Mouse (Mus musculus) left cerebral cortex, adult 2 months (tissue): ENCODE results near the gene Fdps. TPM values are rescaled to one million over a fixed set of nuclear protein-coding genes. Genes with fewer than 3 reads are reported as not detected.
A peak's percentile ranks its signal among the peaks of the same experiment; 100 is the strongest.
"Not testable (repeated sequence)": the region's sequence is repeated elsewhere in the genome, so short reads cannot be mapped to it uniquely, and the experiment has no call there.

Source experiments
- DNase-seq, 2 experiments: peaks; one replicate each; pipeline ENCODE4 v3.0.0; 2021 to 2022; ENCODE audit warnings: low spot score in 2 of 2, mixed read lengths in 1 of 2; ENCODE audit errors: extremely low spot score in 1 of 2
- H3K27ac ChIP-seq: fragments of 200-600 bp; 2 replicates; pipeline ENCODE4 v1.8.1; 2022
- H3K4me3 ChIP-seq: fragments of 200-600 bp; 2 replicates; pipeline ENCODE4 v1.8.1; 2022
- CTCF ChIP-seq: fragments of 200-600 bp; IDR thresholded peaks from 2 replicates; pipeline ENCODE4 v1.8.1; 2022; ENCODE audit warnings: antibody characterized with exemption, mild to moderate bottlenecking, moderate library complexity
- intact Hi-C: fragments of 180-260 bp; cut with DNase I; formaldehyde crosslinking; loops from one replicate; pipeline ENCODE4 v1.15.1; 2025
- total RNA-seq, 2 experiments: library from RNA; stranded (reverse); gene quantifications; 2 replicates each; pipeline ENCODE4 v1.2.3; 2021

The Fdps gene
- total RNA-seq, 2 experiments from 2014 or later = 78.1 to 79.6 TPM

- Histone ChIP-seq H3K27ac (peak overlapping the region; percentile 62), H3K4me3 (no peak overlapping the region)
- intact Hi-C loops = no loop called here
- no peak for TF ChIP-seq CTCF
- DNase-seq = no peak
Measured at GRCm38 (mm10) chr3:89084133-89084532, 17.6 kb downstream of the Fdps start.

DNA sequence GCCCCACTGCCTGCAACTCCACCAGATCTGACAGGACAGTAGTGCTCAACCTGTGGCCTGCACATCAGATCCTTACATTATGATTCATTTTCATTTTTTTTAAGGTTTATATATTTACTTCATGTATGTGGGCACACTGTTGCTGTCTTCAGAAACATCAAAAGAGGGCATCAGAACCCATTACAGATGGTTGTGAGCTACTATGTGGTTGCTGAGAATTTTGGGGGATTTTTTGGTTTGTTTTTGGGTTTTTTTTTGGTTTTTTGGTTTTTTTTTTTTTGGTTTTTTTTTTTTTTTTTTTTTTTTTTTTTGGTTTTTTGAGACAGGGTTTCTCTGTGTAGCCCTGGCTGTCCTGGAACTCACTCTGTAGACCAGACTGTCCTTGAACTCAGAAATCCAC, 19.5 kb downstream of the Fdps start:
- intact Hi-C loops, H3K4me3 ChIP-seq, DNase-seq, H3K27ac ChIP-seq: not testable (repeated sequence)

- intact Hi-C loops = no loop called here
- DNase-seq = no peak
- no peak overlapping the region for H3K27ac ChIP-seq
- no peak overlapping the region for H3K4me3 ChIP-seq
- TF ChIP-seq CTCF = no peak
Measured at GRCm38 (mm10) chr3:89077383-89077782, 24.4 kb downstream of the Fdps start.

GRCm38 (mm10) chr3:89067265-89067664, 34.5 kb downstream of the Fdps start:
- Histone ChIP-seq H3K27ac (no peak overlapping the region), H3K4me3 (no peak overlapping the region)
- no peak for TF ChIP-seq CTCF
- intact Hi-C loops = no loop called here
- no peak for DNase-seq

- intact Hi-C loops = no loop called here
- no peak for TF ChIP-seq CTCF
- H3K27ac ChIP-seq = no peak overlapping the region
- no peak overlapping the region for H3K4me3 ChIP-seq
- no peak for DNase-seq
Measured at GRCm38 (mm10) chr3:89061696-89062095, 40.1 kb downstream of the Fdps start.

DNA sequence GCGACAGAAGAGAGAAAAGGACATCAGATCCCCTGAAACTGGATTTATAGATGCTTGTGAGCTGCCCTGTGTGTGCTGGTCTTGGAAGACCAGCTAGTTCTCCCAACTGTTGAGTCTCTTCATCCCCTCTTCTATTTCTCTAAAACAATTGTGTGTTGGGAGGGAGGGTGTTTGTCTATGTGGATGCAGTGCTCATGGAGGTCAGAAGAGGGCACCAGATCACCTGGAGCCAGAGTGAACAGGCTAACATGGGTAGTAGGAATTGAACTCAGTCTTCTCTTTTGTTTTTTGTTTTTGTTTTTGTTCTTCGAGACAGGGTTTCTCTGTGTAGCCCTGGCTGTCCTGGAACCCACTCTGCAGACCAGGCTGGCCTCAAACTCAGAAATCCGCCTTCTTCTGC, 43.0 kb downstream of the Fdps start:
- peak; percentile 54 for TF ChIP-seq CTCF
- intact Hi-C loops = no loop called here
- no peak for DNase-seq
- H3K27ac ChIP-seq = no peak overlapping the region; the same call in 1 of the 2 replicates
- no peak overlapping the region for H3K4me3 ChIP-seq

DNA sequence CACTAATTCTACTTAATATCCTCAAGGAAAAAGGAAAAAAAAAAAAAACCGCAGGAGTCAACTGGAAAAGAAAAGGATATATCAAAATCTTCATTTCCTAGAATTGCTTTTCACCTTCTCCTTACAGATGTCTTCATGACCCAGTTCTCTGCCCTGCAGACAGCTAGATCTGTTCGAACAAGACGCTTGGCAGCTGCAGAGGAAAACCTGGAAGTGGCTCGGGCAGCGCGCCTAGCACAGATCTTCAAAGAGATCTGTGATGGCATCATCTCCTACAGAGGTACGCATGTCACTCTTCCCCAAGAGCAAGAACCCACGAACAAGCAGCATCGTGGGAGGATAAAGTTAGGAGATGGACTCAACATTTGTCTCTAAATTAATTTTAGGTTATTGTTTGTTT, 43.4 kb downstream of the Fdps start:
- DNase-seq = peak in 1 of 2 experiments; percentile 32
- H3K27ac ChIP-seq = peak overlapping the region; percentile 3; the same call in 1 of the 2 replicates
- TF ChIP-seq CTCF = no peak
- intact Hi-C loops = no loop called here
- no peak overlapping the region for H3K4me3 ChIP-seq

Other genes starting within 250 kb of the Fdps start
- 10 to 100 TPM; 20.2 TPM for gene Msto1, start 188.0 kb downstream of the Fdps start, total RNA-seq
- 10 to 100 TPM; 96.1 to 96.9 TPM for gene Ash1l, start 151.3 kb downstream of the Fdps start, total RNA-seq
- gene Dap3, start 150.8 kb downstream of the Fdps start, total RNA-seq = 100 to 1,000 TPM in 1 of 2 experiments, 10 to 100 TPM in 1; 97.5 to 113 TPM
- 100 to 1,000 TPM; 189 to 199 TPM for gene Rusc1, start 8.6 kb downstream of the Fdps start, total RNA-seq
- gene Gm43738, start 860 bp downstream of the Fdps start, total RNA-seq = not detected
- not detected for gene Pklr, start 34.2 kb upstream of the Fdps start, total RNA-seq
- gene Hcn3, start 58.2 kb upstream of the Fdps start, total RNA-seq = 10 to 100 TPM; 14.9 to 20.9 TPM
- gene Clk2, start 62.8 kb upstream of the Fdps start, total RNA-seq = 10 to 100 TPM; 45.6 to 46.3 TPM
- 10 to 100 TPM; 64.0 to 64.7 TPM for gene Scamp3, start 75.5 kb upstream of the Fdps start, total RNA-seq
- 10 to 100 TPM; 56.9 to 60.4 TPM for gene Fam189b, start 81.2 kb upstream of the Fdps start, total RNA-seq
- 10 to 100 TPM; 64.9 to 66.8 TPM for gene Gba, start 101.0 kb upstream of the Fdps start, total RNA-seq
- 10 to 100 TPM; 21.2 to 21.9 TPM for gene Thbs3, start 113.2 kb upstream of the Fdps start, total RNA-seq
- 10 to 100 TPM; 96.2 to 99.9 TPM for gene Mtx1, start 125.1 kb upstream of the Fdps start, total RNA-seq
- under 1 TPM; 0.29 to 0.33 TPM for gene Muc1, start 127.1 kb upstream of the Fdps start, total RNA-seq
- gene Krtcap2, start 144.0 kb upstream of the Fdps start, total RNA-seq = 10 to 100 TPM; 63.2 to 71.4 TPM
- 10 to 100 TPM; 82.8 to 85.1 TPM for gene Trim46, start 144.3 kb upstream of the Fdps start, total RNA-seq
- 10 to 100 TPM; 50.9 to 53.1 TPM for gene Dpm3, start 157.4 kb upstream of the Fdps start, total RNA-seq
- gene Slc50a1, start 168.6 kb upstream of the Fdps start, total RNA-seq = 10 to 100 TPM; 36.0 to 38.6 TPM
- gene Efna1, start 179.2 kb upstream of the Fdps start, total RNA-seq = 1 to 10 TPM; 5.5 to 5.9 TPM
- gene Efna3, start 221.0 kb upstream of the Fdps start, total RNA-seq = 10 to 100 TPM; 49.3 to 55.0 TPM
- gene Efna4, start 236.1 kb upstream of the Fdps start, total RNA-seq = under 1 TPM in 1 of 2 experiments, not detected in 1; 0.21 TPM
- 100 to 1,000 TPM; 106 to 115 TPM for gene Adam15, start 248.0 kb upstream of the Fdps start, total RNA-seq